Mouse (Mus musculus): ENCODE results near the gene Erp44.

DNA sequence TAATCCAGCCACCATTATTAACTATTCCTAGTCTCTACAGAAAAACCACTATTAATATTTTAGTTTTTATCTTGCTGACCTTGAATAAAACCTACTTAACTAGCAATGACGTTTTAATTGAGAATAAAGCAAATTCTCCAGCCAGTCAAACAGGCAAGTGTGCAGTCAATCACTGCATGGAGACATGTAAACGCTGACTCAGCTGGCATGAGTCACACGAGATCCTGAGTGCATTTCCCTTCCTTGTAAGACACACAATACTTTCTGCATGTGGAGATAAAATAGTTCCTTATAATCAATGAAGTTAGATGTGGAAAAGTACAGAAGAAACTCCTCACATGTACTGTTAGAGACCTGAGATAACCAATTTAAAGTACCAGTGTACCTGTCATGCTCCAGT is 53.8 kb downstream of the Erp44 start:
- TF ChIP-seq POLR2A (IDR thresholded peaks at IDR 0.05; ENCODE audit: extremely low read depth, insufficient read depth, low read length) (no peak), CTCF (IDR thresholded peaks at IDR 0.05; ENCODE audit: extremely low read depth, insufficient read depth, low read length) (no peak)
